Mouse (Mus musculus) kidney, adult 2 months (tissue): ENCODE measurements around the gene B3gnt7.

Experiments used
- CTCF ChIP-seq: fragments of 200-500 bp; conservative IDR thresholded peaks from 2 replicates; pipeline ENCODE4 v1.5.1; 2011; ENCODE audit warnings: low read depth, mild to moderate bottlenecking, control low read depth, low read length, moderate library complexity, mixed read lengths; ENCODE audit not compliant: insufficient read depth, insufficient read length
- POLR2A ChIP-seq: fragments of 200-500 bp; IDR thresholded peaks from one replicate; pipeline ENCODE4 v1.6.1; 2011; ENCODE audit warnings: low read depth, low read length, control low read depth

DNA sequence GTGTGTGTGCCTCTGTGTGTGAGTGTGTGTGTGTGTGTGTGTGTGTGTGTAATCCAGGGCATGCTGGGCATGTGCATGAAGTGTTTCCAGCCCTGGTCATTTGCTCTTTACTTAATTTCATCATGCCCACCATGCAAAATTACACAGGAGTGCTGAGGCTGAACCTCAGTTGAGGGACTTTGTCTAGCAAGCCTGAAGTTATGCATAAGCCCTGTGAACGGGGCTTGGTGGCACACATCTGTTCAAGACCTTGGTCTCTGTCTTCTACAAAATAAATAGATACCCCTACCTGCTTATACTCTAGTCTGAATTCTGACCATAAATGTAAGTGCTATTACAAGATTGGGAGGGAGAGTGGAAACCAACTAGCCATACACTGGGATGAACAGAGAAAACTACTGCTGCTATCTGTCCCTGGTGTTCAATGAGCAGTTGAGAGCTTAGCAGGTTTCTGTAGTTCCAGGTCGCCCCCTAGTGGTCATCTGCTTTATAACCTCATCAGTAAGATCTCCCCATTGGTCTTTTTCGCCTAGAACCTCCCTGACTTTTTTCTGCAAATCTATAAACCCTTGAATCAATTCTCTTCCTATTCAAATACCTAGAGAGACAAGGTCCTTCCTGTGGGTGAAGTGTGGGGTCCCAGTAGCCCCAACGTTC lies 36.7 kb downstream of the B3gnt7 start:
- peak; percentile 76 for TF ChIP-seq CTCF
- TF ChIP-seq POLR2A = no peak
